Mouse (Mus musculus): ENCODE measurements around the gene Memo1. TPM values are rescaled to one million over a fixed set of nuclear protein-coding genes. Genes with fewer than 3 reads are reported as not detected.
"Not testable (repeated sequence)": the region's sequence is repeated elsewhere in the genome, so short reads cannot be mapped to it uniquely, and the experiment has no call there.

Memo1 gene
- polyA plus RNA-seq (2015; fragmentation: Nextera tagmentation; extraction: Ambion mirVana) = 73.5 and 81.0 TPM in 2 replicates

DNA sequence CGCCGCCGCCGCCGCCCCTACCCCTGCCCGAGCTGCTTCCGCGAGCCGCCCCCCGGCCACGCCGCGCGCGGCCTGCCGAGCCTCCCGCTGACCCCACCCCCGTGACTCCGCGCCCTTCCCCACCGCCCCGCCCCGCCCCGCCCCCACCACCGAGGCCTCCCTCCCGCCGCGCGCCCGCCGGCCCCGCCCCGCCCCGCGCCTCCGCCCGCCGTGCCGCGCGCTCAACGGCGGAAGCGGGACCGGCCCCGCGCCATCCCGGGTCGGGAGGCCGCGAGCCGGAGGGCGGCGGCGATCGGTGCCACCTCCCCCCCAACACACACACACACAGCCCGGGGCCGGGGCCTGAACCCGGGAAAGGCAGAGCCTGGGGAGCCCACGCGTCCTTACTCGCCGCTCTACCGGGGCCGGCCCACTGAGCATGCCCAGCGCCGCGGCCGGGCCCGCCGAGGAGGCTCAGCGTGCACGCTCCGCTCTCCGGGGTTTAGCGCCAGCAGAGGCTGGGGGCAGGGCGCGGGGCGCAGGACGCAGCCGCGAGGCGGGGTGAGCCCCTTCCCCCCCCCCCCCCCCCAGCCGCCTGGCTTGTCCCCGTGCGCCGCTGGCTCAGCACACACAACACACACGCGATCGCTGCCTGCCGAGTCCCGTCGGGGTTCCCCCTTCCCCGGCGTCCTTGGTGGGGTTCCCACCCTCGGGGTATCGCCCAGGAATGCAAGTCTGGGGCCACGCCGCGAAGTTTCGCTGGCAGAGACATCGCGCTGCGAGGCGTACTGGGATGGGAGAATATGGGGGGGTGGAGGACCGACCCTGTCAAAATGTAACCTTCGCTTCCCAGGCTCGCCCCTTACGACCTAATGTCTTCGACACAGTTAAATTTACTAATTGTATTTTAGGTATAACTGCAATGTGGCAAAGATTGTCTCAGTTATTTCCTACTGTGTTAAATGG lies at the start of gene Memo1:
TSS of gene Memo1 (minus strand) at position 496 of the 945 bp plus-strand sequence.
- no peaks in the 10 kb centered on the region for H3K9me3 ChIP-seq (replicated peaks)
- H3K27me3 ChIP-seq = no peaks in the 10 kb centered on the region
- peak within 1 kb of the TSS; percentile 94 for H3K4me3 ChIP-seq
- H3K9ac ChIP-seq = peak within 1 kb of the TSS; percentile 97
- peak within 1 kb of the TSS; percentile 71 for H3K4me2 ChIP-seq
- H3K4me1 ChIP-seq = peaks cover 25% of the 10 kb centered on the region
- peaks cover 14% of the 10 kb centered on the region for H3K36me3 ChIP-seq (ENCODE audit: poor library complexity, severe bottlenecking)
- WGBS = under 1% methylated on average over 33 of the region's 110 CpGs
- peak; percentile 94 for ATAC-seq
- peak within 1 kb of the TSS; percentile 96 for H3K27ac ChIP-seq

GRCm38 (mm10) chr17:74341151-74341550 lies 45.8 kb upstream of the Memo1 start:
- Histone ChIP-seq H3K4me3 (peak overlapping the region; percentile 98), H3K4me1 (peaks cover 43% of the 10 kb centered on the region), H3K27me3 (no peaks in the 10 kb centered on the region), H3K27ac (no peak overlapping the region), H3K36me3 (ENCODE audit: poor library complexity, severe bottlenecking) (peaks cover 9% of the 10 kb centered on the region), H3K4me2 (peak overlapping the region; percentile 76), H3K9me3 (replicated peaks) (no peaks in the 10 kb centered on the region), H3K9ac (peak overlapping the region; percentile 9; the same call in 1 of the 2 replicates)
- 62% methylated on average over 5 of the region's 5 CpGs for WGBS
- no peak for ATAC-seq

DNA sequence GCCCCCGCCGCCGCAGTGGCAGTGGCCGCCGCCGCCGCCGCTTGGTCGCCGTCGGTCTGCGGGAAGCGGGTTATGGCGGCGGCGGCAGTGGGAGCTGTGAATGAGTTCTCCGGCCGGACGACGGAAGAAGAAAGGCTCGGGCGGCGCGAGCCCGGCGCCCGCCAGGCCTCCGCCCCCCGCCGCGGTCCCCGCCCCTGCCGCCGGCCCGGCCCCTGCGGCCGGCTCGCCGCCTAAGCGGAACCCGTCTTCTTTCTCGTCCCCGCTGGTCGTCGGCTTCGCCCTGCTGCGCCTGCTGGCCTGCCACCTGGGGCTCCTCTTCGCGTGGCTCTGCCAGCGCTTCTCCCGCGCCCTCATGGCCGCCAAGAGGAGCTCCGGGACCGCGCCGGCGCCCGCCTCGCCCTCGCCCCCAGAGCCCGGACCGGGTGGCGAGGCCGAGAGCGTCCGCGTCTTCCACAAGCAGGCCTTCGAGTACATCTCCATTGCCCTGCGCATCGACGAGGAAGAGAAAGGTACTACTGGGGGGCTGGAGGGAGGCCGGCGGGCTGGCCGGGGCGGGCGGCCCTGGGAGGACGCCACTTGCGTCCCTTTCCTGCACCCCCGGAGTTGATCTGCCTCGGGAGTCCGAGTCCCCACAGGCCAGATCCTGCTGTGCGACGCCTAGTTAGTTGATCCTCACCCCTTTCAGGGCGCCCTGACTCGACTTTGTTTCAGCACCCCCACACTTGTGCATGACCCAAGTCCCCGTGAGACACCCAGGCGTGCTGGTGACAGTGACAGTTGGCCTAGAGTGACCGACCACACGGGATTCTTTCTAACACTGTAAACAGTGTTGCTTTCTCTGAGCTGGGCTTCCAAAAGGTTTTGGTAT lies 43.9 kb upstream of the Memo1 start, which contains the start of gene Spast:
TSS of gene Spast (plus strand) at position 51 of the 868 bp plus-strand sequence.
- H3K36me3 ChIP-seq (ENCODE audit: poor library complexity, severe bottlenecking) = peaks cover 5% of the 10 kb centered on the region
- peak within 1 kb of the TSS; percentile 76 for H3K4me2 ChIP-seq
- H3K27me3 ChIP-seq = no peaks in the 10 kb centered on the region
- peaks cover 43% of the 10 kb centered on the region for H3K4me1 ChIP-seq
- peak within 1 kb of the TSS; percentile 98 for H3K27ac ChIP-seq
- H3K9ac ChIP-seq = peak within 1 kb of the TSS; percentile 99
- under 1% methylated on average over 52 of the region's 90 CpGs for WGBS
- peak within 1 kb of the TSS; percentile 98 for H3K4me3 ChIP-seq
- H3K9me3 ChIP-seq (replicated peaks) = no peaks in the 10 kb centered on the region
- peak; percentile 72 for ATAC-seq

DNA sequence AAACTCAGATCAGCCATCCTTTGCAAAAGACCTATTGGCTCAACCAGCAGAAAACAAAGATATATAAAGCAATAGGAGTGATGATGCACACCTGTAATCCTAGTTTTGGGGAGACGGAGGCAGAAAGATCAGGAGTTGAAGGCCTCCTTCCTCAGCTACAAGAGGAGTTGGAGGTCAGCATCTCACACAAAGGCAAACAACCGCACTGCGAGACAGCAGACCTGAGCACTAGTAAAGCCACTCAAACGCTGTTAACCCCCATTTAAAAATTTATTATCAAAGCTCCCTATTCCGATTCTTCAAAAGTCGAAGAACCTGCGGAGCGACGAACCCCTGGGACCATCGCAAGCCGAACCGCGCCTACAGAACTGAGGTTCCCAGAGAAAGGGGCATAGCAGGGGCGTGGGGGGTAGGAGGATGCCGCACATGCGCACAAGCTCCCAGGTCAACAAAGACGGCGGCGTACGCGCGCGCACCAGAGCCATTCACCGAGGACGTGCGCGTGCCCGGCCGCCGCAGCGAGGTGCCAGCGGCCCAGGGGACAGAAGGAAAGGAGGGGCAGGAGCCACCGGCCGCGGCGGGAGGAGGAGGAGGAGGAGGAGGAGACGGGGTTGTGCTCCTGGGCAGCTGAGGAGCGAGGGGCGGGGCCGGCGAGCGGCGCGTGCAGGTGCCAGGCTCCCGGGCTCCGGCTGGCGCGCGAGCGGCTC lies 43.1 kb upstream of the Memo1 start:
- H3K9ac ChIP-seq = peak overlapping the region; percentile 99
- no peaks in the 10 kb centered on the region for H3K27me3 ChIP-seq
- H3K4me2 ChIP-seq = peak overlapping the region; percentile 76
- H3K9me3 ChIP-seq (replicated peaks) = no peaks in the 10 kb centered on the region
- peak overlapping the region; percentile 98 for H3K27ac ChIP-seq
- peak overlapping the region; percentile 98 for H3K4me3 ChIP-seq
- no peaks in the 10 kb centered on the region for H3K36me3 ChIP-seq (ENCODE audit: poor library complexity, severe bottlenecking)
- ATAC-seq = peak; percentile 92
- peaks cover 43% of the 10 kb centered on the region for H3K4me1 ChIP-seq
- under 1% methylated on average over 32 of the region's 50 CpGs for WGBS

GRCm38 (mm10) chr17:74331049-74331676 lies 35.8 kb upstream of the Memo1 start:
- Histone ChIP-seq H3K4me2 (no peak overlapping the region), H3K4me1 (no peaks in the 10 kb centered on the region), H3K27me3 (no peaks in the 10 kb centered on the region), H3K36me3 (ENCODE audit: poor library complexity, severe bottlenecking) (no peaks in the 10 kb centered on the region), H3K4me3 (no peak overlapping the region), H3K27ac (no peak overlapping the region), H3K9me3 (replicated peaks) (no peaks in the 10 kb centered on the region), H3K9ac (no peak overlapping the region)
- 82% methylated on average over 9 of the region's 9 CpGs for WGBS
- no peak for ATAC-seq

DNA sequence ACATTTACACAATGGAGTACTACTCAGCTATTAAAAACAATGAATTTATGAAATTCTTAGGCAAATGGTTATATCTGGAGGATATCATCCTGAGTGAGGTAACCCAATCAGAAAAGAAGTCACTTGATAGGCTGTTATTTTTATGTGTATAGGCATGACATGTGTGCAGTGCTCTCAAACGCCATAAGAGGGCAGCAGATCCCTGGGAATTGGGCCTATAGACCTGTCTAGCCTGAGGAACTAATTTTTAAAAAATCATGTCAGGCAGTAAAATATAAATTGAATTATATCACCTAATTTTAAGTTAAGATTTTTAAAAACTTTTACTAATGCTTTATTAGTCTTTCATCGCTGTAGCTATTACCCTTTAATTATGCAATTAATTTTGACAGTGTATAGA lies 32.8 kb upstream of the Memo1 start:
- not testable (repeated sequence) for H3K4me2 ChIP-seq; H3K27me3 ChIP-seq; H3K27ac ChIP-seq; H3K9ac ChIP-seq; ATAC-seq; H3K36me3 ChIP-seq (ENCODE audit: poor library complexity, severe bottlenecking); H3K9me3 ChIP-seq (replicated peaks); H3K4me1 ChIP-seq; H3K4me3 ChIP-seq
- WGBS = 43% methylated on average over 2 of the region's 2 CpGs

DNA sequence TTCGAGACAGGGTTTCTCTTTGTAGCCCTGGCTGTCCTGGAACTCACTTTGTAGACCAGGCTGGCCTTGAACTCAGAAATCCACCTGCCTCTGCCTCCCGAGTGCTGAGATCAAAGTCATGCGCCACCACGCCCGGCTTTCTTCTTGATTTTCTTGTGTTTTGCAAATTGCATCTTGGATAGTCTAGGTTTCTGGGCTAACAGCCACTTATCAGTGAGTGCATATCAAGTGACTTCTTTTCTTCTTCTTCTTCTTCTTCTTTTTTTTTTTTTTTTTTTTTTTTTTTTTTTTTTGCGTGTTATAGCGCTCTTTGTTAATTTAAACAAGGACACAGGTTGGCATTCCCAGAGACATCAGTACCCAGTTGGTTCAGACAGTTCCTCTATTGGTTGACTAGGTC lies 31.9 kb upstream of the Memo1 start:
- H3K4me3 ChIP-seq; H3K36me3 ChIP-seq (ENCODE audit: poor library complexity, severe bottlenecking); H3K27ac ChIP-seq; H3K4me2 ChIP-seq; H3K9ac ChIP-seq; ATAC-seq; H3K9me3 ChIP-seq (replicated peaks); H3K27me3 ChIP-seq; H3K4me1 ChIP-seq: not testable (repeated sequence)
- 87% methylated on average over 7 of the region's 7 CpGs for WGBS

- Histone ChIP-seq H3K27me3 (no peaks in the 10 kb centered on the region), H3K36me3 (ENCODE audit: poor library complexity, severe bottlenecking) (no peaks in the 10 kb centered on the region), H3K27ac (no peak within 1 kb of the TSS), H3K4me3 (no peak within 1 kb of the TSS), H3K9me3 (replicated peaks) (no peaks in the 10 kb centered on the region), H3K4me2 (no peak within 1 kb of the TSS), H3K9ac (no peak within 1 kb of the TSS), H3K4me1 (no peaks in the 10 kb centered on the region)
- ATAC-seq = no peak
- 82% methylated on average over 2 of the region's 2 CpGs for WGBS
Observed at GRCm38 (mm10) chr17:74323844-74324243, 28.5 kb upstream of the Memo1 start, which contains the start of gene Dpy30. TSS of gene Dpy30 (minus strand) at chr17:74323944.

GRCm38 (mm10) chr17:74322400-74323054 lies 27.2 kb upstream of the Memo1 start:
- Histone ChIP-seq H3K4me3 (no peak overlapping the region), H3K9me3 (replicated peaks) (no peaks in the 10 kb centered on the region), H3K36me3 (ENCODE audit: poor library complexity, severe bottlenecking) (no peaks in the 10 kb centered on the region), H3K27me3 (no peaks in the 10 kb centered on the region), H3K9ac (no peak overlapping the region), H3K4me2 (no peak overlapping the region), H3K27ac (no peak overlapping the region), H3K4me1 (no peaks in the 10 kb centered on the region)
- 53% methylated on average over 5 of the region's 5 CpGs for WGBS
- ATAC-seq = no peak

- Histone ChIP-seq H3K4me3 (no peak overlapping the region), H3K27me3 (no peaks in the 10 kb centered on the region), H3K27ac (no peak overlapping the region), H3K4me2 (no peak overlapping the region), H3K36me3 (ENCODE audit: poor library complexity, severe bottlenecking) (peaks cover 7% of the 10 kb centered on the region; the same call in 1 of the 2 replicates), H3K9me3 (replicated peaks) (no peaks in the 10 kb centered on the region), H3K4me1 (peaks cover 17% of the 10 kb centered on the region), H3K9ac (no peak overlapping the region)
- ATAC-seq = no peak
- 90% methylated on average over 6 of the region's 6 CpGs for WGBS
Observed at GRCm38 (mm10) chr17:74318721-74319120, 23.4 kb upstream of the Memo1 start.
